Mouse (Mus musculus) heart, adult 2 months (tissue): Measurements from ENCODE around the gene Tmem179b.

ENCODE experiments used
- CTCF ChIP-seq: fragments of 200-600 bp; IDR thresholded peaks from 2 replicates; pipeline ENCODE4 v1.8.1; 2022; ENCODE audit warnings: antibody characterized with exemption, mild to moderate bottlenecking, moderate library complexity
- EP300 ChIP-seq: fragments of 200-500 bp; IDR thresholded peaks from 2 replicates; pipeline ENCODE4 v1.6.1; 2011; ENCODE audit warnings: low read depth, low read length, control low read depth; ENCODE audit not compliant: insufficient read depth

GRCm38 (mm10) chr19:8790171-8790570, 15.9 kb upstream of the Tmem179b start:
- no peak for TF ChIP-seq EP300
- no peak for TF ChIP-seq CTCF
